Mouse (Mus musculus) G1E (cell line): ENCODE data around the gene Arap1.

Experiments used
- CTCF ChIP-seq: IDR thresholded peaks from 2 replicates; pipeline ENCODE4 v1.5.1; 2012; ENCODE audit warnings: low read depth, low read length, inconsistent platforms, mixed read lengths
- GATA1 ChIP-seq: IDR thresholded peaks from 2 replicates; pipeline ENCODE4 v1.6.1; 2012; ENCODE audit warnings: borderline replicate concordance, low read length, inconsistent platforms, mixed read lengths
- TAL1 ChIP-seq: conservative IDR thresholded peaks from 2 replicates; pipeline ENCODE4 v1.6.1; 2012; ENCODE audit warnings: low read depth, low read length, inconsistent platforms, mixed read lengths

- TF ChIP-seq CTCF (no peak), TAL1 (no peak), GATA1 (no peak)
These were observed 46.7 kb downstream of the Arap1 start for GRCm38 (mm10) chr7:101394569-101394968.
